Mouse (Mus musculus) intestine, embryonic 14.5 days (tissue): Measurements from ENCODE around the gene Rab4b. TPM values are rescaled to one million over a fixed set of nuclear protein-coding genes. Genes with fewer than 3 reads are reported as not detected.
A peak's percentile ranks its signal among the peaks of the same experiment; 100 is the strongest.

Experiments
- microRNA counts: library from miRNA; unstranded; fragments of <30 nt; microRNA quantifications from one replicate; lab custom pipeline; 2016
- microRNA-seq: library from miRNA; unstranded; fragments of <30 nt; microRNA quantifications from one replicate; pipeline ENCODE4, GENCODE M21; 2016
- polyA plus RNA-seq: library from polyadenylated mRNA; unstranded; fragments of >200 nt; fragmentation: Nextera tagmentation; extraction: Ambion mirVana; gene quantifications from 2 replicates; pipeline ENCODE4 v1.2.1, GENCODE M21; 2014

Rab4b gene
- polyA plus RNA-seq, 1 experiment from 2014 or later, result 59.8 TPM

MicroRNA genes within 50 kb of the gene (microRNA counts, 519-probe panel; counts per million panel counts)
- microRNA mmu-miR-1191 (lab: Ali Mortazavi, UCI), result not detected

Small RNA genes lying within 50 kb of the gene (microRNA-seq; reads per million reads assigned to microRNA genes)
- gene Mir1191 (2.6 reads per million, percentile 27 among the genes with 10 or more reads in this experiment), gene Mir3101 (0.85 reads per million, percentile 4 among the genes with 10 or more reads in this experiment)

Other genes starting within 250 kb of the Rab4b start
- gene Cyp2a22, start 239.5 kb downstream of the Rab4b start, polyA plus RNA-seq, result not detected in 2 replicates
- not detected in 2 replicates for gene Cyp2a12, start 149.8 kb downstream of the Rab4b start, polyA plus RNA-seq
- gene Cyp2f2, start 59.0 kb downstream of the Rab4b start, polyA plus RNA-seq, result not detected in 2 replicates
- gene Cyp2t4, start 25.2 kb downstream of the Rab4b start, polyA plus RNA-seq, result 0.12 TPM in 2 replicates
- 39.3 and 43.1 TPM in 2 replicates for gene Egln2, start 12.1 kb downstream of the Rab4b start, polyA plus RNA-seq
- 0.52 TPM in 1 of 2 replicates, not detected in the other for gene Gm21983, start 2.2 kb upstream of the Rab4b start, polyA plus RNA-seq
- gene Mia, start 2.3 kb upstream of the Rab4b start, polyA plus RNA-seq, result 0.34 and 11.1 TPM in 2 replicates
- gene BC024978, start 16.9 kb upstream of the Rab4b start, polyA plus RNA-seq, result 3.7 and 4.6 TPM in 2 replicates
- gene Snrpa, start 17.4 kb upstream of the Rab4b start, polyA plus RNA-seq, result 283 and 289 TPM in 2 replicates
- gene Itpkc, start 49.8 kb upstream of the Rab4b start, polyA plus RNA-seq, result 8.9 and 9.3 TPM in 2 replicates
- 16.7 and 18.0 TPM in 2 replicates for gene Coq8b, start 54.1 kb upstream of the Rab4b start, polyA plus RNA-seq
- gene Numbl, start 79.5 kb upstream of the Rab4b start, polyA plus RNA-seq, result 9.2 and 11.0 TPM in 2 replicates
- 97.9 and 110 TPM in 2 replicates for gene Ltbp4, start 158.8 kb upstream of the Rab4b start, polyA plus RNA-seq
- 39.8 and 40.0 TPM in 2 replicates for gene Shkbp1, start 177.1 kb upstream of the Rab4b start, polyA plus RNA-seq
- gene Gm20479, start 178.5 kb upstream of the Rab4b start, polyA plus RNA-seq, result 0.50 and 1.2 TPM in 2 replicates